Mouse (Mus musculus): Measurements from ENCODE around the gene Slc26a8.

GRCm38 (mm10) chr17:28709552-28710290, 19.7 kb upstream of the Slc26a8 start:
- TF ChIP-seq RCOR1 (IDR thresholded peaks at IDR 0.05; ENCODE audit: low read depth, low read length) (no peak), ZMIZ1 (IDR thresholded peaks at IDR 0.05; ENCODE audit: low read depth, low read length) (no peak), MAX (IDR thresholded peaks at IDR 0.05; ENCODE audit: low read length) (no peak), ZKSCAN1 (IDR thresholded peaks at IDR 0.05; ENCODE audit: low read depth, low read length) (no peak), CTCF (IDR thresholded peaks at IDR 0.05 in 2 of 3, conservative IDR thresholded peaks at IDR 0.05 in 1 of 3; ENCODE audit: control insufficient read depth in 1 of 3, insufficient read depth in 1 of 3, low read depth in 2 of 3, low read length in 3 of 3, poor library complexity in 1 of 3, severe bottlenecking in 1 of 3) (no peak)

Data from MEL (cell line).